32 mouse cellular contexts compared by ENCODE assay signal in genomic region chr14:75102956-75103355, GRCm38 (mm10). TPM values are rescaled to one million over a fixed set of nuclear protein-coding genes. Genes with fewer than 3 reads are reported as not detected.
DNase-seq lines count a peak whose midpoint lies in the region; ATAC-seq lines count a peak whose summit lies in the region.
"Had no signal": no experiment of that assay in that cellular context is flagged by ENCODE, and none has a peak within 500 bp of the region (broad histone marks: within the 10 kb centered on the region; RNA-seq: fewer than 3 reads in every experiment).

No protein-coding gene starts in this region.

- peak; percentile 10 for DNase-seq in CD4-positive, CD25-positive, alpha-beta regulatory T cell, adult 2 months (ENCODE audit: low read depth, low spot score)
- peak; percentile 33 for DNase-seq in thymus, postnatal 0 days (ENCODE audit: low spot score)
- no peak for DNase-seq in thymus, adult 18-20 months
- DNase-seq in naive thymus-derived CD4-positive, alpha-beta T cell, adult 2 months (ENCODE audit: low read depth), result peak; percentile 64
- DNase-seq in thymus, postnatal 4 days, result peak; percentile 16
- no peak for DNase-seq in right cerebral cortex, postnatal 10 days (ENCODE audit: low spot score in 2 of 2)
- DNase-seq in layer of hippocampus, postnatal 10 days (ENCODE audit: low spot score in 2 of 2), result no peak
- DNase-seq: adrenal gland, adult 2 months; adrenal gland, postnatal 14 days; cerebellum, adult 11 months; cerebellum, adult 8-10 months; cerebellum, postnatal 10 days; cerebellum, postnatal 36 days; embryo, embryonic 11 days; gastrocnemius, postnatal 10 days; heart, adult 2 months had no signal

- no peak for ATAC-seq in CD4-positive, CD25-positive, alpha-beta regulatory T cell, adult 4 months
- ATAC-seq: forebrain, embryonic 13.5 days; forebrain, embryonic 16.5 days had no signal

RNA-seq across cellular contexts. Expression of gene Lrrc63, which starts 27.7 kb away (rescaled TPM):
- not detected for polyA plus RNA-seq in CD4-positive, CD25-positive, alpha-beta regulatory T cell, adult 4 months (2017; shearing (Covaris generic))
- polyA plus RNA-seq in thymus, postnatal 0 days (2015; fragmentation: Nextera tagmentation; extraction: Ambion mirVana), result 0.06 and 0.09 TPM in 2 replicates
- not detected for total RNA-seq in layer of hippocampus, postnatal 10 days (2021)
- total RNA-seq: adrenal gland, adult 2 months; adrenal gland, postnatal 14 days; ES-E14; gastrocnemius, adult 18-20 months; gastrocnemius, postnatal 10 days; gastrocnemius, postnatal 4 days; heart, adult 2 months; heart, postnatal 25 days; hematopoietic stem cell, adult 5-6 weeks had no signal
- polyA plus RNA-seq: adrenal gland, adult 2 months; embryonic facial prominence, embryonic 10.5 days; embryonic facial prominence, embryonic 13.5 days; erythroblast, embryonic 14.5 days; forebrain, embryonic 16.5 days; heart, embryonic 11.5 days; heart, embryonic 14.5 days; heart, postnatal 0 days; hindbrain, embryonic 15.5 days; intestine, embryonic 14.5 days had no signal

RNA-seq across cellular contexts. Expression of gene Lcp1, which starts 27.9 kb away (rescaled TPM):
- polyA plus RNA-seq in CD4-positive, CD25-positive, alpha-beta regulatory T cell, adult 4 months (2017; shearing (Covaris generic)), result 1,000 to 10,000 TPM; 1,290 to 1,712 TPM
- 177 and 212 TPM in 2 replicates for polyA plus RNA-seq in thymus, postnatal 0 days (2015; fragmentation: Nextera tagmentation; extraction: Ambion mirVana)
- total RNA-seq in layer of hippocampus, postnatal 10 days (2021), result 1 to 10 TPM; 8.5 to 8.8 TPM

Comparison
In these comparisons a context has a peak if more than half of its experiments do, and no peak if none do; other contexts are left out.
1. DNase-seq: peak in CD4-positive, CD25-positive, alpha-beta regulatory T cell, adult 2 months (single experiment), thymus, postnatal 0 days (single experiment), naive thymus-derived CD4-positive, alpha-beta T cell, adult 2 months (single experiment) and thymus, postnatal 4 days (single experiment); none in thymus, adult 18-20 months (0 of 2), right cerebral cortex, postnatal 10 days (0 of 2) and layer of hippocampus, postnatal 10 days (0 of 2).